Comparison of ENCODE assay signal across 29 mouse cellular contexts in the genomic region with DNA sequence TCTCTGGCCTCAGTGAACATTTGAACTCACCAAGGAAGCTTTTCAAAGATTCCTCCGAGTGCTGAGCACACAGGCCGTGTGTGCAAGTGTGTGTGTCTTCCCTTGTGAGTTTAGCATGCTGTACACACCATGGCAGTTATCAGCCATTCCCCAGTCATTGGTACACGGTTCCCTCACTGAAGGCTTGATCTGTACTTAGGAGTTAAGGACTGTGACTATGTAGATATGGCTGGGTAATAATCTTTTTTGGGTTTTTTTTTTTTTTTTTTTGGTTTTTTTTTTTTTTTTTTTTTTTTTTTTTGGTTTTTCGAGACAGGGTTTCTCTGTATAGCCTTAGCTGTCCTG. TPM values are rescaled to one million over a fixed set of nuclear protein-coding genes. Genes with fewer than 3 reads are reported as not detected.
A peak's percentile ranks its signal among the peaks of the same experiment; 100 is the strongest.
DNase-seq lines count a peak whose midpoint lies in the region; ATAC-seq and TF ChIP-seq lines count a peak whose summit lies in the region.
"Had no signal": no experiment of that assay in that cellular context is flagged by ENCODE, and none has a peak within 500 bp of the region (broad histone marks: within the 10 kb centered on the region; RNA-seq: fewer than 3 reads in every experiment).

No protein-coding gene starts in this region.

- H3K27me3 ChIP-seq in forebrain, embryonic 15.5 days = no peaks in the 10 kb centered on the region
- H3K27me3 ChIP-seq in forebrain, embryonic 16.5 days (replicated peaks; ENCODE audit: control insufficient read depth, insufficient read depth, low read length) = no peaks in the 10 kb centered on the region
- H3K27me3 ChIP-seq in CH12.LX (replicated peaks) = no peaks in the 10 kb centered on the region
- H3K27me3 ChIP-seq in liver, embryonic 11.5 days (replicated peaks; ENCODE audit: control insufficient read depth, insufficient read depth, low read length) = no peaks in the 10 kb centered on the region
- no peaks in the 10 kb centered on the region for H3K27me3 ChIP-seq in liver, embryonic 16.5 days (ENCODE audit: control insufficient read depth, insufficient read depth, low read depth, low read length)
- no peaks in the 10 kb centered on the region for H3K27me3 ChIP-seq in neural tube, embryonic 15.5 days (replicated peaks)
- H3K27me3 ChIP-seq: embryonic facial prominence, embryonic 15.5 days; forebrain, embryonic 13.5 days; heart, embryonic 12.5 days; hindbrain, embryonic 15.5 days; Patski had no signal

- TF ChIP-seq CTCF in CH12.LX (conservative IDR thresholded peaks at IDR 0.05 in 1 of 2, IDR thresholded peaks at IDR 0.05 in 1 of 2; ENCODE audit: low read depth in 2 of 2, low read length in 2 of 2) = no peak

- ATAC-seq in forebrain, embryonic 15.5 days (replicated peaks) = no peak
- ATAC-seq in forebrain, embryonic 16.5 days = no peak
- peak; percentile 87 for ATAC-seq in liver, embryonic 11.5 days (replicated peaks; ENCODE audit: low FRiP score)
- ATAC-seq in liver, embryonic 16.5 days (ENCODE audit: low read depth) = peak; percentile 75
- no peak for ATAC-seq in inflammation-experienced regulatory T-cells, adult 6 months
- ATAC-seq in neural tube, embryonic 15.5 days (ENCODE audit: low FRiP score) = no peak
- ATAC-seq: forebrain, embryonic 13.5 days; lung, postnatal 0 days; Patski had no signal

- no peaks in the 10 kb centered on the region for H3K9me3 ChIP-seq in forebrain, embryonic 15.5 days
- no peaks in the 10 kb centered on the region for H3K9me3 ChIP-seq in forebrain, embryonic 16.5 days (ENCODE audit: control insufficient read depth, low read length)
- H3K9me3 ChIP-seq in CH12.LX (replicated peaks; ENCODE audit: low read length) = no peaks in the 10 kb centered on the region
- H3K9me3 ChIP-seq in liver, embryonic 11.5 days (ENCODE audit: control insufficient read depth, low read length) = no peaks in the 10 kb centered on the region
- no peaks in the 10 kb centered on the region for H3K9me3 ChIP-seq in liver, embryonic 16.5 days (replicated peaks; ENCODE audit: control insufficient read depth, low read length)
- no peaks in the 10 kb centered on the region for H3K9me3 ChIP-seq in neural tube, embryonic 15.5 days (replicated peaks)
- H3K9me3 ChIP-seq: embryonic facial prominence, embryonic 10.5 days; embryonic facial prominence, embryonic 15.5 days; forebrain, embryonic 13.5 days; G1E; heart, embryonic 12.5 days; hindbrain, embryonic 15.5 days had no signal

- no peaks in the 10 kb centered on the region for H3K36me3 ChIP-seq in forebrain, embryonic 15.5 days
- H3K36me3 ChIP-seq in forebrain, embryonic 16.5 days (ENCODE audit: control insufficient read depth, insufficient read depth) = no peaks in the 10 kb centered on the region
- peaks cover 0 to 2% of the 10 kb centered on the region in 2 experiments for H3K36me3 ChIP-seq in CH12.LX (replicated peaks in 1 of 2; ENCODE audit: control insufficient read depth in 1 of 2, insufficient read depth in 1 of 2, low read length in 1 of 2)
- no peaks in the 10 kb centered on the region for H3K36me3 ChIP-seq in liver, embryonic 11.5 days (ENCODE audit: control insufficient read depth, insufficient read depth, low read length)
- H3K36me3 ChIP-seq in liver, embryonic 16.5 days (ENCODE audit: control insufficient read depth, insufficient read depth) = no peaks in the 10 kb centered on the region
- peaks cover 8% of the 10 kb centered on the region for H3K36me3 ChIP-seq in neural tube, embryonic 15.5 days
- H3K36me3 ChIP-seq: embryonic facial prominence, embryonic 10.5 days; G1E had no signal

- no peak for TF ChIP-seq POLR2A in CH12.LX (IDR thresholded peaks at IDR 0.05; ENCODE audit: low read depth, low read length)

- H3K4me3 ChIP-seq in forebrain, embryonic 15.5 days = no peak overlapping the region
- H3K4me3 ChIP-seq in forebrain, embryonic 16.5 days (replicated peaks; ENCODE audit: low read length) = no peak overlapping the region
- no peak overlapping the region for H3K4me3 ChIP-seq in CH12.LX (replicated peaks in 1 of 3; ENCODE audit: low read depth in 2 of 3, low read length in 2 of 3, poor library complexity in 1 of 3)
- H3K4me3 ChIP-seq in liver, embryonic 11.5 days (ENCODE audit: low read depth, low read length) = no peak overlapping the region
- no peak overlapping the region for H3K4me3 ChIP-seq in liver, embryonic 16.5 days (ENCODE audit: low read depth, low read length)
- H3K4me3 ChIP-seq in neural tube, embryonic 15.5 days (replicated peaks) = no peak overlapping the region
- H3K4me3 ChIP-seq: embryonic facial prominence, embryonic 10.5 days; embryonic facial prominence, embryonic 15.5 days; forebrain, embryonic 13.5 days; gastrocnemius, adult 2 months; heart, embryonic 12.5 days; hindbrain, embryonic 15.5 days had no signal

- no peaks in the 10 kb centered on the region for H3K79me2 ChIP-seq in CH12.LX (replicated peaks; ENCODE audit: control insufficient read depth, extremely low read depth, insufficient read depth, poor library complexity, severe bottlenecking)

- no peak for TF ChIP-seq RAD21 in CH12.LX (IDR thresholded peaks at IDR 0.05; ENCODE audit: low read depth, low read length)

- H3K9ac ChIP-seq in forebrain, embryonic 15.5 days (replicated peaks) = no peak overlapping the region
- H3K9ac ChIP-seq in forebrain, embryonic 16.5 days (replicated peaks; ENCODE audit: low read depth, low read length) = no peak overlapping the region
- H3K9ac ChIP-seq in CH12.LX (ENCODE audit: insufficient read depth, low read depth) = no peak overlapping the region
- H3K9ac ChIP-seq in liver, embryonic 11.5 days (ENCODE audit: low read depth, low read length) = no peak overlapping the region
- H3K9ac ChIP-seq in liver, embryonic 16.5 days (ENCODE audit: low read depth, low read length) = no peak overlapping the region
- no peak overlapping the region for H3K9ac ChIP-seq in neural tube, embryonic 15.5 days (replicated peaks)
- H3K9ac ChIP-seq: embryonic facial prominence, embryonic 15.5 days; forebrain, embryonic 13.5 days; heart, embryonic 12.5 days; hindbrain, embryonic 15.5 days had no signal

- in situ Hi-C loops in CH12.LX (cut with MboI; ENCODE audit: low pct_ligation_motif_present, low pct_unique_long_range_greater_than_20kb, low sequenced_read_pairs) = no loop called here

- H3K4me2 ChIP-seq in forebrain, embryonic 15.5 days (replicated peaks) = no peak overlapping the region
- no peak overlapping the region for H3K4me2 ChIP-seq in forebrain, embryonic 16.5 days (ENCODE audit: low read length)
- H3K4me2 ChIP-seq in CH12.LX (ENCODE audit: insufficient read depth, low read depth, poor library complexity, severe bottlenecking) = no peak overlapping the region
- peak overlapping the region; percentile 15; the same call in 1 of the 2 replicates for H3K4me2 ChIP-seq in liver, embryonic 11.5 days
- H3K4me2 ChIP-seq in liver, embryonic 16.5 days (ENCODE audit: low read depth, low read length) = no peak overlapping the region
- H3K4me2 ChIP-seq in neural tube, embryonic 15.5 days = no peak overlapping the region
- H3K4me2 ChIP-seq: embryonic facial prominence, embryonic 15.5 days; forebrain, embryonic 13.5 days; heart, embryonic 12.5 days; hindbrain, embryonic 15.5 days had no signal

- TF ChIP-seq EP300 in CH12.LX (IDR thresholded peaks at IDR 0.05; ENCODE audit: low read length) = no peak

- DNase-seq in CH12.LX (ENCODE audit: extremely low read depth) = no peak
- DNase-seq in liver, embryonic 11.5 days (ENCODE audit: low spot score) = no peak
- DNase-seq in spleen, adult 18-20 months = no peak
- DNase-seq: adrenal gland, postnatal 14 days; gastrocnemius, adult 2 months; gastrocnemius, postnatal 36 days; heart, adult 18-20 months; kidney, adult 2 months; kidney, postnatal 4 days; lung, adult 18-20 months; lung, postnatal 4 days; midbrain, embryonic 14.5 days; retina, postnatal 1 day; right cerebral cortex, postnatal 14 days; thymus, postnatal 25 days had no signal

- dilution Hi-C loops in CH12.LX (cut with MboI; ENCODE audit: extremely low pct_ligation_motif_present, extremely low pct_unique_long_range_greater_than_20kb, low sequenced_read_pairs) = no loop called here

- H3K27ac ChIP-seq in forebrain, embryonic 15.5 days (replicated peaks) = peak overlapping the region; percentile 89
- no peak overlapping the region for H3K27ac ChIP-seq in forebrain, embryonic 16.5 days (ENCODE audit: low read length)
- no peak overlapping the region for H3K27ac ChIP-seq in CH12.LX (ENCODE audit: insufficient read depth, low read depth)
- peak overlapping the region; percentile 9; the same call in 1 of the 2 replicates for H3K27ac ChIP-seq in liver, embryonic 11.5 days (ENCODE audit: low read depth, low read length)
- H3K27ac ChIP-seq in liver, embryonic 16.5 days (ENCODE audit: low read length) = no peak overlapping the region
- no peak overlapping the region for H3K27ac ChIP-seq in neural tube, embryonic 15.5 days (replicated peaks)
- H3K27ac ChIP-seq: embryonic facial prominence, embryonic 10.5 days; embryonic facial prominence, embryonic 15.5 days; kidney, postnatal 0 days had no signal

- WGBS in forebrain, embryonic 15.5 days = 70% methylated on average over 4 of the region's 4 CpGs
- WGBS in forebrain, embryonic 16.5 days = 59% methylated on average over 3 of the region's 4 CpGs
- 58% methylated on average over 4 of the region's 4 CpGs for WGBS in liver, embryonic 11.5 days
- WGBS in liver, embryonic 16.5 days (ENCODE audit: insufficient replicate concordance) = 22% methylated on average over 4 of the region's 4 CpGs
- WGBS in neural tube, embryonic 15.5 days = 87% methylated on average over 4 of the region's 4 CpGs

- peaks cover 27% of the 10 kb centered on the region for H3K4me1 ChIP-seq in forebrain, embryonic 15.5 days
- H3K4me1 ChIP-seq in forebrain, embryonic 16.5 days (replicated peaks; ENCODE audit: control insufficient read depth, insufficient read depth, low read length) = peaks cover 20% of the 10 kb centered on the region
- peaks cover 0 to 5% of the 10 kb centered on the region in 2 experiments; a peak in 3 of 4 replicates for H3K4me1 ChIP-seq in CH12.LX (ENCODE audit: control insufficient read depth in 1 of 2, insufficient read depth in 2 of 2)
- H3K4me1 ChIP-seq in liver, embryonic 11.5 days (replicated peaks; ENCODE audit: control insufficient read depth, insufficient read depth, low read length) = peaks cover 5% of the 10 kb centered on the region; the same call in 1 of the 2 replicates
- peaks cover 1% of the 10 kb centered on the region; the same call in 1 of the 2 replicates for H3K4me1 ChIP-seq in liver, embryonic 16.5 days (ENCODE audit: control insufficient read depth, low read depth, low read length)
- H3K4me1 ChIP-seq in neural tube, embryonic 15.5 days = peaks cover 13% of the 10 kb centered on the region

RNA-seq across cellular contexts. Expression of a gene that starts 14.7 kb away (rescaled TPM):
- 6.6 and 7.1 TPM in 2 replicates for polyA plus RNA-seq in forebrain, embryonic 15.5 days (2015; fragmentation: Nextera tagmentation; extraction: Ambion mirVana)
- polyA plus RNA-seq in forebrain, embryonic 16.5 days (2015; fragmentation: Nextera tagmentation; extraction: Ambion mirVana) = 7.5 and 7.8 TPM in 2 replicates
- total RNA-seq in CH12.LX (2012; rRNA removed) = 0.50 and 0.81 TPM in 2 replicates
- 0.12 and 0.19 TPM in 2 replicates for total RNA-seq in CH12.LX (2014; rRNA removed)
- polyA plus RNA-seq in CH12.LX (2012; ENCODE audit: insufficient read length, low read depth) = 0.27 and 0.46 TPM in 2 replicates
- 2.2 and 2.6 TPM in 2 replicates for polyA plus RNA-seq in liver, embryonic 11.5 days (2014; fragmentation: Nextera tagmentation; extraction: Ambion mirVana)
- polyA plus RNA-seq in liver, embryonic 16.5 days (2015; fragmentation: Nextera tagmentation; extraction: Ambion mirVana) = 1.1 and 1.4 TPM in 2 replicates
- polyA plus RNA-seq in inflammation-experienced regulatory T-cells, adult 6 months (2017; shearing (Covaris generic)) = 1 to 10 TPM in 2 of 3 experiments, under 1 TPM in 1; 0.97 to 1.6 (median 1.5) TPM
- 6.4 and 6.8 TPM in 2 replicates for polyA plus RNA-seq in neural tube, embryonic 15.5 days (2015; fragmentation: Nextera tagmentation; extraction: Ambion mirVana)

RNA-seq across cellular contexts. Expression of a gene that starts 15.0 kb away (rescaled TPM):
- 4.4 and 5.8 TPM in 2 replicates for polyA plus RNA-seq in forebrain, embryonic 15.5 days (2015; fragmentation: Nextera tagmentation; extraction: Ambion mirVana)
- 3.9 and 4.4 TPM in 2 replicates for polyA plus RNA-seq in forebrain, embryonic 16.5 days (2015; fragmentation: Nextera tagmentation; extraction: Ambion mirVana)
- total RNA-seq in CH12.LX (2012; rRNA removed) (0.92 and 1.8 TPM in 2 replicates), CH12.LX (2014; rRNA removed) (0.77 and 1.3 TPM in 2 replicates)
- polyA plus RNA-seq in CH12.LX (2012; ENCODE audit: insufficient read length, low read depth) = 1.2 and 1.6 TPM in 2 replicates
- polyA plus RNA-seq in liver, embryonic 11.5 days (2014; fragmentation: Nextera tagmentation; extraction: Ambion mirVana) = 0.86 and 0.92 TPM in 2 replicates
- polyA plus RNA-seq in liver, embryonic 16.5 days (2015; fragmentation: Nextera tagmentation; extraction: Ambion mirVana) = 0.09 and 0.14 TPM in 2 replicates
- 1 to 10 TPM in 2 of 3 experiments, under 1 TPM in 1; 0.87 to 2.3 (median 2.3) TPM for polyA plus RNA-seq in inflammation-experienced regulatory T-cells, adult 6 months (2017; shearing (Covaris generic))
- polyA plus RNA-seq in neural tube, embryonic 15.5 days (2015; fragmentation: Nextera tagmentation; extraction: Ambion mirVana) = 3.6 and 4.5 TPM in 2 replicates

RNA-seq across cellular contexts. Expression of a gene that starts 24.6 kb away (rescaled TPM):
- polyA plus RNA-seq in forebrain, embryonic 15.5 days (2015; fragmentation: Nextera tagmentation; extraction: Ambion mirVana) = 18.9 and 19.0 TPM in 2 replicates
- polyA plus RNA-seq in forebrain, embryonic 16.5 days (2015; fragmentation: Nextera tagmentation; extraction: Ambion mirVana) = 18.6 and 19.1 TPM in 2 replicates
- 14.3 and 16.2 TPM in 2 replicates for total RNA-seq in CH12.LX (2012; rRNA removed)
- 20.5 and 24.2 TPM in 2 replicates for total RNA-seq in CH12.LX (2014; rRNA removed)
- 42.6 and 48.4 TPM in 2 replicates for polyA plus RNA-seq in CH12.LX (2012; ENCODE audit: insufficient read length, low read depth)
- polyA plus RNA-seq in liver, embryonic 11.5 days (2014; fragmentation: Nextera tagmentation; extraction: Ambion mirVana) = 66.4 and 74.2 TPM in 2 replicates
- polyA plus RNA-seq in liver, embryonic 16.5 days (2015; fragmentation: Nextera tagmentation; extraction: Ambion mirVana) = 29.4 and 30.2 TPM in 2 replicates
- 10 to 100 TPM; 18.9 to 27.2 (median 22.7) TPM for polyA plus RNA-seq in inflammation-experienced regulatory T-cells, adult 6 months (2017; shearing (Covaris generic))
- polyA plus RNA-seq in neural tube, embryonic 15.5 days (2015; fragmentation: Nextera tagmentation; extraction: Ambion mirVana) = 12.8 and 19.4 TPM in 2 replicates

RNA-seq across cellular contexts. Expression of a gene that starts 53.0 kb away (rescaled TPM):
- 460 and 479 TPM in 2 replicates for polyA plus RNA-seq in forebrain, embryonic 15.5 days (2015; fragmentation: Nextera tagmentation; extraction: Ambion mirVana)
- 398 and 425 TPM in 2 replicates for polyA plus RNA-seq in forebrain, embryonic 16.5 days (2015; fragmentation: Nextera tagmentation; extraction: Ambion mirVana)
- total RNA-seq in CH12.LX (2012; rRNA removed) = 202 and 217 TPM in 2 replicates
- 349 and 352 TPM in 2 replicates for total RNA-seq in CH12.LX (2014; rRNA removed)
- 277 and 352 TPM in 2 replicates for polyA plus RNA-seq in CH12.LX (2012; ENCODE audit: insufficient read length, low read depth)
- 355 and 359 TPM in 2 replicates for polyA plus RNA-seq in liver, embryonic 11.5 days (2014; fragmentation: Nextera tagmentation; extraction: Ambion mirVana)
- 144 and 171 TPM in 2 replicates for polyA plus RNA-seq in liver, embryonic 16.5 days (2015; fragmentation: Nextera tagmentation; extraction: Ambion mirVana)
- 100 to 1,000 TPM; 178 to 215 (median 183) TPM for polyA plus RNA-seq in inflammation-experienced regulatory T-cells, adult 6 months (2017; shearing (Covaris generic))
- polyA plus RNA-seq in neural tube, embryonic 15.5 days (2015; fragmentation: Nextera tagmentation; extraction: Ambion mirVana) = 469 and 526 TPM in 2 replicates

Comparison
In these comparisons a context has a peak if more than half of its experiments do, and no peak if none do; other contexts are left out.
1. H3K27ac ChIP-seq: peak in forebrain, embryonic 15.5 days (single experiment) and liver, embryonic 11.5 days (single experiment); none in forebrain, embryonic 16.5 days (single experiment), CH12.LX (single experiment), liver, embryonic 16.5 days (single experiment) and neural tube, embryonic 15.5 days (single experiment).
2. ATAC-seq: peak in liver, embryonic 11.5 days (single experiment) and liver, embryonic 16.5 days (single experiment); none in forebrain, embryonic 15.5 days (single experiment), forebrain, embryonic 16.5 days (single experiment), inflammation-experienced regulatory T-cells, adult 6 months (single experiment) and neural tube, embryonic 15.5 days (single experiment).